In the genomic region with DNA sequence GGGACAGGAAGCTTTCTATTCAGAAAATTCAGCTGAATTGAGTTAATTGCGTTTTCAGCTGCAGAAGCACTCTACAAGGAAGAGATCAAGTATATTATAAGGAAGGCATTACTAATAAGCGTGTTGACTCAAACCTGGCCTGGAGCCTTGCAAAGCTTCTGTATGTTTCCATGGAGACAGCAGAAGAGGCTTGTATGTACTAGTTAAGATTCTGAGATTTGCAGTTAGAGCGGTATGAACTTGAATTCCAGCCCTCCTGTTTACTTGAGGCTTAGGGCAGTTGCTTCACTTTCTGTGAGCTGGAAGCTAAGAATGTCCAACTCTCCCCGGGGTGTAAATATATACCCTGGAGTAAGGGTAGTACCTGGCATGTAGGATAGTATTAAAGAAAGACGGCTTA, we compare ENCODE assay signal across 19 mouse cellular contexts. TPM values are rescaled to one million over a fixed set of nuclear protein-coding genes. Genes with fewer than 3 reads are reported as not detected.
DNase-seq lines count a peak whose midpoint lies in the region; ATAC-seq and TF ChIP-seq lines count a peak whose summit lies in the region.
"Had no signal": no experiment of that assay in that cellular context is flagged by ENCODE, and none has a peak within 500 bp of the region (broad histone marks: within the 10 kb centered on the region; RNA-seq: fewer than 3 reads in every experiment).

No protein-coding gene starts in this region.

- 57% methylated on average over 5 of the region's 5 CpGs for WGBS in forebrain, postnatal 0 days
- 80% methylated on average over 5 of the region's 5 CpGs for WGBS in forebrain, embryonic 13.5 days
- 32% methylated on average over 5 of the region's 5 CpGs for WGBS in stomach, postnatal 0 days
- WGBS in hindbrain, embryonic 14.5 days = 83% methylated on average over 5 of the region's 5 CpGs

- no peak overlapping the region for H3K9ac ChIP-seq in forebrain, postnatal 0 days
- no peak overlapping the region for H3K9ac ChIP-seq in forebrain, embryonic 13.5 days
- H3K9ac ChIP-seq in stomach, postnatal 0 days (ENCODE audit: low read length) = no peak overlapping the region
- H3K9ac ChIP-seq in hindbrain, embryonic 14.5 days = no peak overlapping the region
- H3K9ac ChIP-seq: hindbrain, embryonic 15.5 days; liver, embryonic 12.5 days; neural tube, embryonic 12.5 days had no signal

- TF ChIP-seq CTCF in forebrain, postnatal 0 days (IDR thresholded peaks at IDR 0.05; ENCODE audit: low read depth) = no peak
- TF ChIP-seq CTCF in stomach, postnatal 0 days (IDR thresholded peaks at IDR 0.05; ENCODE audit: low read depth) = no peak

- no peak overlapping the region for H3K4me2 ChIP-seq in forebrain, postnatal 0 days (ENCODE audit: low read depth)
- H3K4me2 ChIP-seq in forebrain, embryonic 13.5 days = no peak overlapping the region
- H3K4me2 ChIP-seq in stomach, postnatal 0 days (replicated peaks; ENCODE audit: low read depth) = no peak overlapping the region
- no peak overlapping the region for H3K4me2 ChIP-seq in hindbrain, embryonic 14.5 days (replicated peaks)
- H3K4me2 ChIP-seq: hindbrain, embryonic 15.5 days; liver, embryonic 12.5 days; neural tube, embryonic 12.5 days had no signal

- H3K4me1 ChIP-seq in forebrain, postnatal 0 days (ENCODE audit: insufficient read depth) = no peaks in the 10 kb centered on the region
- H3K4me1 ChIP-seq in forebrain, embryonic 13.5 days = no peaks in the 10 kb centered on the region
- no peaks in the 10 kb centered on the region; the same call in 1 of the 2 replicates for H3K4me1 ChIP-seq in stomach, postnatal 0 days (replicated peaks; ENCODE audit: control insufficient read depth, insufficient read depth)
- no peaks in the 10 kb centered on the region for H3K4me1 ChIP-seq in hindbrain, embryonic 14.5 days (replicated peaks; ENCODE audit: control insufficient read depth, insufficient read depth, low read length)
- H3K4me1 ChIP-seq: heart, embryonic 10.5 days; hindbrain, embryonic 15.5 days; liver, embryonic 12.5 days; neural tube, embryonic 12.5 days had no signal

- TF ChIP-seq EP300 in stomach, postnatal 0 days (optimal IDR thresholded peaks at IDR 0.05) = no peak

- no peak overlapping the region for H3K4me3 ChIP-seq in forebrain, postnatal 0 days (ENCODE audit: low read depth, low read length)
- no peak overlapping the region for H3K4me3 ChIP-seq in forebrain, embryonic 13.5 days
- no peak overlapping the region for H3K4me3 ChIP-seq in stomach, postnatal 0 days (ENCODE audit: low read depth, low read length)
- H3K4me3 ChIP-seq in hindbrain, embryonic 14.5 days (replicated peaks; ENCODE audit: low read length) = no peak overlapping the region
- H3K4me3 ChIP-seq: heart, embryonic 10.5 days; hindbrain, embryonic 15.5 days; liver, embryonic 12.5 days; neural tube, embryonic 12.5 days had no signal

- H3K9me3 ChIP-seq in forebrain, postnatal 0 days (ENCODE audit: low read length) = no peaks in the 10 kb centered on the region
- no peaks in the 10 kb centered on the region for H3K9me3 ChIP-seq in forebrain, embryonic 13.5 days (replicated peaks)
- H3K9me3 ChIP-seq in stomach, postnatal 0 days (ENCODE audit: control insufficient read depth, low read length) = no peaks in the 10 kb centered on the region
- H3K9me3 ChIP-seq in hindbrain, embryonic 14.5 days (ENCODE audit: control insufficient read depth, low read length) = no peaks in the 10 kb centered on the region
- H3K9me3 ChIP-seq: heart, embryonic 10.5 days; hindbrain, embryonic 15.5 days; liver, embryonic 12.5 days; neural tube, embryonic 12.5 days had no signal

- H3K27me3 ChIP-seq in forebrain, postnatal 0 days (ENCODE audit: insufficient read depth, low read length) = no peaks in the 10 kb centered on the region
- H3K27me3 ChIP-seq in forebrain, embryonic 13.5 days = no peaks in the 10 kb centered on the region
- no peaks in the 10 kb centered on the region for H3K27me3 ChIP-seq in stomach, postnatal 0 days (ENCODE audit: control insufficient read depth, insufficient read depth, low read length)
- H3K27me3 ChIP-seq in hindbrain, embryonic 14.5 days (ENCODE audit: control insufficient read depth, insufficient read depth, low read length) = no peaks in the 10 kb centered on the region
- H3K27me3 ChIP-seq: hindbrain, embryonic 15.5 days; liver, embryonic 12.5 days; neural tube, embryonic 12.5 days had no signal

- DNase-seq in forebrain, postnatal 0 days = peak; percentile 37
- peak; percentile 18 to 44 for DNase-seq in urinary bladder, postnatal 36 days (ENCODE audit: low spot score in 2 of 2)
- DNase-seq in urinary bladder, postnatal 4 days (ENCODE audit: low spot score in 2 of 2) = no peak
- peak; percentile 38 for DNase-seq in lung, postnatal 10 days
- DNase-seq in stomach, postnatal 0 days (ENCODE audit: low spot score) = peak; percentile 52
- DNase-seq in hindbrain, embryonic 14.5 days (ENCODE audit: low spot score) = no peak
- DNase-seq: adrenal gland, postnatal 36 days; cerebellum, postnatal 10 days; gastrocnemius, postnatal 36 days; heart, postnatal 14 days; thymus, adult 18-20 months had no signal

- H3K36me3 ChIP-seq in forebrain, postnatal 0 days (ENCODE audit: insufficient read depth) = no peaks in the 10 kb centered on the region
- no peaks in the 10 kb centered on the region for H3K36me3 ChIP-seq in forebrain, embryonic 13.5 days (ENCODE audit: poor library complexity, severe bottlenecking)
- H3K36me3 ChIP-seq in stomach, postnatal 0 days (ENCODE audit: control insufficient read depth, insufficient read depth, low read length) = no peaks in the 10 kb centered on the region
- H3K36me3 ChIP-seq in hindbrain, embryonic 14.5 days (replicated peaks; ENCODE audit: control insufficient read depth, insufficient read depth) = no peaks in the 10 kb centered on the region
- H3K36me3 ChIP-seq: heart, embryonic 10.5 days; hindbrain, embryonic 15.5 days; liver, embryonic 12.5 days; neural tube, embryonic 12.5 days had no signal

- ATAC-seq in forebrain, postnatal 0 days = peak; percentile 85
- ATAC-seq in forebrain, embryonic 13.5 days = no peak
- peak; percentile 96 for ATAC-seq in stomach, postnatal 0 days (ENCODE audit: low FRiP score, low TSS enrichment)
- no peak for ATAC-seq in hindbrain, embryonic 14.5 days (ENCODE audit: low FRiP score)
- no peak for ATAC-seq in cerebellum, adult (ENCODE audit: insufficient number of reproducible peaks, low FRiP score, low TSS enrichment)
- ATAC-seq: intestine, embryonic 16.5 days; liver, embryonic 12.5 days had no signal

- H3K27ac ChIP-seq in forebrain, postnatal 0 days (ENCODE audit: low read depth, low read length) = no peak overlapping the region
- H3K27ac ChIP-seq in forebrain, embryonic 13.5 days = no peak overlapping the region
- peak overlapping the region; percentile 56 for H3K27ac ChIP-seq in stomach, postnatal 0 days (replicated peaks)
- no peak overlapping the region for H3K27ac ChIP-seq in hindbrain, embryonic 14.5 days
- H3K27ac ChIP-seq: heart, embryonic 10.5 days; hindbrain, embryonic 15.5 days; kidney, postnatal 0 days; liver, embryonic 12.5 days; neural tube, embryonic 12.5 days had no signal

RNA-seq across cellular contexts. Expression of a gene that starts 39.9 kb away (rescaled TPM):
- total RNA-seq in forebrain, postnatal 0 days (2014; rRNA removed) = 38.6 and 40.9 TPM in 2 replicates
- polyA plus RNA-seq in forebrain, postnatal 0 days (2015; fragmentation: Nextera tagmentation; extraction: Ambion mirVana) = 54.0 and 54.8 TPM in 2 replicates
- 33.5 TPM in 2 replicates for polyA plus RNA-seq in forebrain, embryonic 13.5 days (2015; fragmentation: Nextera tagmentation; extraction: Ambion mirVana)
- 56.9 and 62.6 TPM in 2 replicates for polyA plus RNA-seq in stomach, postnatal 0 days (2015; fragmentation: Nextera tagmentation; extraction: Ambion mirVana)
- 50.5 and 50.6 TPM in 2 replicates for polyA plus RNA-seq in hindbrain, embryonic 14.5 days (2014; fragmentation: Nextera tagmentation; extraction: Ambion mirVana)

Comparison
In these comparisons a context has a peak if more than half of its experiments do, and no peak if none do; other contexts are left out.
1. ATAC-seq: peak in forebrain, postnatal 0 days (single experiment) and stomach, postnatal 0 days (single experiment); none in forebrain, embryonic 13.5 days (single experiment), hindbrain, embryonic 14.5 days (single experiment) and cerebellum, adult (single experiment).
2. DNase-seq: peak in forebrain, postnatal 0 days (single experiment), urinary bladder, postnatal 36 days (2 of 2), lung, postnatal 10 days (single experiment) and stomach, postnatal 0 days (single experiment); none in urinary bladder, postnatal 4 days (0 of 2) and hindbrain, embryonic 14.5 days (single experiment).